Mouse (Mus musculus) heart, postnatal 0 days (tissue): ENCODE measurements around the gene Klf16. TPM values are rescaled to one million over a fixed set of nuclear protein-coding genes. Genes with fewer than 3 reads are reported as not detected.

Experiments used
- ATAC-seq: fragments of 200-750 bp; cut with Nextera tagmentation; 2 replicates; pipeline ENCODE4 v1.8.0; 2017; ENCODE audit warnings: low read depth, moderate number of reproducible peaks, moderate library complexity; ENCODE audit not compliant: insufficient read depth
- DNase-seq: peaks from one replicate; pipeline ENCODE4 v3.0.0-alpha.2; 2016; ENCODE audit warnings: low spot score
- H3K27ac ChIP-seq: fragments of 300-500 bp; sonication (generic); 2 replicates; pipeline ENCODE4 v1.5.1; 2014; ENCODE audit warnings: low read depth, mild to moderate bottlenecking
- H3K27me3 ChIP-seq: fragments of 300-500 bp; sonication (generic); 2 replicates; pipeline ENCODE4 v1.6.1; 2014; ENCODE audit warnings: low read length, mixed read lengths; ENCODE audit not compliant: control insufficient read depth, insufficient read depth
- H3K36me3 ChIP-seq: fragments of 300-500 bp; sonication (generic); replicated peaks from 2 replicates; pipeline ENCODE4 v1.6.1; 2014; ENCODE audit warnings: low read length, mixed read lengths; ENCODE audit not compliant: control insufficient read depth, insufficient read depth
- H3K4me1 ChIP-seq: fragments of 300-500 bp; sonication (generic); 2 replicates; pipeline ENCODE4 v1.6.1; 2014; ENCODE audit warnings: antibody characterized with exemption; ENCODE audit not compliant: control insufficient read depth, insufficient read depth
- H3K4me2 ChIP-seq: fragments of 300-500 bp; sonication (generic); 2 replicates; pipeline ENCODE4 v1.6.1; 2014; ENCODE audit warnings: low read depth, mild to moderate bottlenecking, low read length, moderate library complexity
- H3K4me3 ChIP-seq: fragments of 300-500 bp; sonication (generic); 2 replicates; pipeline ENCODE4 v1.5.1; 2014; ENCODE audit warnings: low read depth, low read length
- H3K9ac ChIP-seq: fragments of 300-500 bp; sonication (generic); replicated peaks from 2 replicates; pipeline ENCODE4 v1.6.1; 2014; ENCODE audit warnings: low read depth, low read length, mixed read lengths
- H3K9me3 ChIP-seq: fragments of 300-500 bp; sonication (generic); replicated peaks from 2 replicates; pipeline ENCODE4 v1.6.1; 2016; ENCODE audit warnings: low read length; ENCODE audit not compliant: control insufficient read depth
- CTCF ChIP-seq: IDR thresholded peaks from 2 replicates; pipeline ENCODE4 v1.5.1; 2016; ENCODE audit warnings: antibody characterized with exemption, control low read depth, low read depth
- EP300 ChIP-seq: IDR thresholded peaks from 2 replicates; pipeline ENCODE4 v1.6.1; 2016; ENCODE audit warnings: antibody characterized with exemption, low read depth
- WGBS: fragments of 180-500 bp; shearing (Covaris S2); extraction: QIAGEN DNeasy Blood & Tissue Kit; methylation state at CpG from one replicate; pipeline ENCODE4 v1.1.7; 2014; 5-methylcytosine and 5-hydroxymethylcytosine counted together
- polyA plus RNA-seq: library from polyadenylated mRNA; unstranded; fragments of >200 nt; fragmentation: Nextera tagmentation; extraction: Ambion mirVana; gene quantifications from 2 replicates; pipeline ENCODE4 v1.2.1, GENCODE M21; 2015
- total RNA-seq: library from RNA; depleted of rRNA; stranded (reverse); fragments of >200 nt; gene quantifications from 2 replicates; pipeline ENCODE4 v1.2.3, GENCODE M21; 2014; ENCODE audit warnings: low replicate concordance

Klf16 gene
- total and polyA plus RNA-seq, 2 experiments from 2014 or later, result 3.5 to 9.3 TPM

- 41% methylated on average over 12 of the region's 12 CpGs for WGBS
- H3K27me3 ChIP-seq, result no peaks in the 10 kb centered on the region
- no peaks in the 10 kb centered on the region for H3K9me3 ChIP-seq
- H3K4me3 ChIP-seq, result no peak overlapping the region
- no peak for ATAC-seq
- TF ChIP-seq CTCF (no peak), EP300 (no peak)
- 0 out of 2 replicates have a peak overlapping the region, but pooled peaks have one; percentile 30 for H3K27ac ChIP-seq
- H3K9ac ChIP-seq, result 0 out of 2 replicates have a peak overlapping the region, but pooled peaks have one; percentile 10
- H3K4me1 ChIP-seq, result peaks cover 18% of the 10 kb centered on the region
- no peak overlapping the region for H3K4me2 ChIP-seq
- DNase-seq, result no peak
- H3K36me3 ChIP-seq, result peaks cover 5% of the 10 kb centered on the region
Observed at GRCm38 (mm10) chr10:80584045-80584488, 6.9 kb upstream of the Klf16 start.

DNA sequence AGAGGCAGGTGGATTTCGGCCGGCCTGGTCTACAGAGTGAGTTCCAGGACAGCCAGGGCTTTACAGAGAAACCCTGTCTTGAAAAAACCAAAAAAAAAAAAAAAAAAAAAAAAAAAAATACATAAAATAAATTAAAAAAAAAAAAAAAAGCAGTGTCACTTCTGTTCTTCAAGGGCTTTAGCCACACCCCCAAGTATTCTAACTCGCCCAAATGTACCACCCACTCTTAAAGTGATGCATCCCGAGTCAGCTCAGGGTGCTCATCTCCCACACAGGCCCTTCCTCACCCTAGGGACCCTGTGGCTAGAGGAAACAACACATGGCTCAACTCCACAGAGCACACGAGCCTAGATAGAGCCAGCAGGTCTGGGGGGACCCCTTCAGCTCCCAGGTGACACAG lies 5.9 kb upstream of the Klf16 start:
- no peak for ATAC-seq
- TF ChIP-seq CTCF (no peak), EP300 (no peak)
- WGBS, result 83% methylated on average over 5 of the region's 5 CpGs
- Histone ChIP-seq H3K27me3 (no peaks in the 10 kb centered on the region), H3K4me1 (0 out of 2 replicates have a peak, but pooled peaks cover 8% of the 10 kb centered on the region), H3K9ac (no peak overlapping the region), H3K9me3 (no peaks in the 10 kb centered on the region), H3K4me2 (no peak overlapping the region), H3K4me3 (no peak overlapping the region), H3K36me3 (peaks cover 5% of the 10 kb centered on the region), H3K27ac (no peak overlapping the region)
- DNase-seq, result no peak

DNA sequence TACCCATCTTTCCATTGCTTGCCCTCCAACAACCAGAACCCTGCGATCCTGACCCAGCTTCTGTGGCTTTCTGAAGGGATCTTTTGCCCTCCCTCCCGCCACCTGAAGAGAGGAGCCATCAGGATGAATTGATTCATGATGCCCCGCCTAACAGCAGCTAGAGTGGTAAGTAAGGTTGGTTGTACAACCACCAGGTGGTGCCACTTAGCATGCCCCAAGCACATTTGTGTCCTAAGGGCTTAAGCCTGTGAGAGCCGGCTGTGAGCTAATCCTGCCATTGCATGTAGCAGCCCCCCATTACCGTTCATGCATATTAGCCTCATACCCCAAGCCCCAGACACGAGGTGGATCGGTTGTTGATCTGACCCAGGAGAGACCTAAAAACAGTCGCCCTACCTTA lies 1.8 kb upstream of the Klf16 start:
- ATAC-seq, result 0 out of 2 replicates have a peak, but pooled peaks have one; percentile 9
- no peaks in the 10 kb centered on the region for H3K9me3 ChIP-seq
- H3K27me3 ChIP-seq, result no peaks in the 10 kb centered on the region
- no peak overlapping the region for H3K9ac ChIP-seq
- peak overlapping the region; percentile 83 for H3K27ac ChIP-seq
- no peaks in the 10 kb centered on the region; the same call in none of the 2 replicates for H3K36me3 ChIP-seq
- TF ChIP-seq EP300, result no peak
- TF ChIP-seq CTCF, result peak; percentile 72
- peak overlapping the region; percentile 83 for H3K4me3 ChIP-seq
- H3K4me2 ChIP-seq, result peak overlapping the region; percentile 76
- peaks cover 10% of the 10 kb centered on the region; the same call in 1 of the 2 replicates for H3K4me1 ChIP-seq
- 10% methylated on average over 8 of the region's 8 CpGs for WGBS
- DNase-seq, result peak; percentile 61

GRCm38 (mm10) chr10:80578131-80578750 lies 1.1 kb upstream of the Klf16 start:
- WGBS, result under 1% methylated on average over 29 of the region's 29 CpGs
- Histone ChIP-seq H3K9ac (no peak overlapping the region), H3K4me2 (peak overlapping the region; percentile 76), H3K27ac (peak overlapping the region; percentile 83), H3K4me1 (peaks cover 10% of the 10 kb centered on the region; the same call in 1 of the 2 replicates), H3K4me3 (peak overlapping the region; percentile 83), H3K36me3 (no peaks in the 10 kb centered on the region; the same call in none of the 2 replicates), H3K9me3 (no peaks in the 10 kb centered on the region), H3K27me3 (no peaks in the 10 kb centered on the region)
- ATAC-seq, result peak; percentile 46
- TF ChIP-seq EP300 (no peak; the same call in 1 of the 2 replicates), CTCF (peak; percentile 77)
- DNase-seq, result peak; percentile 82

DNA sequence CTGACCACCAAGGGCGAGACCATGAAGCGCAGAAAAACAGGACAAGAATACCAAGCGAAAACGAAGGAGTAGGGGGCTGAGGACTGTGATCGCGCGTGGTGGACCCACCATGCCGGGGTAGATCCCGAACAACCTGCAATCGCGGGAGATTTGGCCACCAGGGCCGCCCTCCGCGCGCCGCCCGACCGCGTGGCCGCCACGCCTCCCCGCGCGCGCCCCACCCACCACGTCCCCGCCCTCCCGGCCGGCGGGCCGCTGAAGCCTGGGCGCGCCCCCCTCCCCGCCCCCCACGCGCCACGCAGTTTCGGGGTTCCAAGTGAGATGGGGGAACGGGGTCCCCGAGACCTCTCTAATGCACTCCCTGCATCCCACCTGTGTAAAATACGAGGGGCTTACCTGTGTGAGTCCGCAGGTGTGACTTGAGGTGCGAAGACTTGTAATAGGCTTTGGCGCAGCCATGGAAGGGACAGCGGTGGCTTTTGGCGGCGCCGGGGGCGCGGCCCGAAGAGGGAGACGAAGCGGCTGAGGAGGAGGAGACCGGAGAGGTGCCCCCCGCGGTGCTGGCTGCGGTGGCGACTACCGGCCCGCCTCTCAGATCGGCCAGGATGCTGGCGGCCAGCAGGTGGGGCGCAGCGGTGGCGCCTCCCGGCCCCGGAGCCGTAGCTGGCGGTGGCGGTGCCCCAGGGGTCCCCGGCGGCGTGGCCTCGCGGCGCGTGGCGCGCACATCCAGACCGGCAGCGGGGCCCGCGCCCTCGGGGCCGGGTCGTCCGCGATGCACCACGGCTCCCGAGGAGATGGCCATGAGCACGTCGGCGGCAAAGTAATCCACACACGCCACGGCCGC lies 548 bp downstream of the Klf16 start:
- H3K27ac ChIP-seq, result peak overlapping the region; percentile 83

More for the DNA sequence above, 548 bp downstream of the Klf16 start:
- Histone ChIP-seq H3K9ac (peak overlapping the region; percentile 74), H3K4me3 (peak overlapping the region; percentile 83), H3K9me3 (no peaks in the 10 kb centered on the region), H3K36me3 (no peaks in the 10 kb centered on the region), H3K27me3 (no peaks in the 10 kb centered on the region), H3K4me2 (peak overlapping the region; percentile 76), H3K4me1 (peaks cover 13% of the 10 kb centered on the region; the same call in 1 of the 2 replicates)
- ATAC-seq (peak; percentile 3; the same call in 1 of the 2 replicates), DNase-seq (no peak)
- under 1% methylated on average over 92 of the region's 96 CpGs for WGBS
- TF ChIP-seq CTCF (no peak), EP300 (no peak)
